Mouse (Mus musculus) lung, embryonic 15.5 days (tissue): ENCODE results near the gene Pak6. TPM values are rescaled to one million over a fixed set of nuclear protein-coding genes. Genes with fewer than 3 reads are reported as not detected.

Experiments
- ATAC-seq: fragments of 200-750 bp; cut with Nextera tagmentation; 2 replicates; pipeline ENCODE4 v1.8.0; 2017; ENCODE audit warnings: moderate number of reproducible peaks, borderline replicate concordance; ENCODE audit not compliant: low FRiP score, low TSS enrichment; ENCODE audit errors: extremely low read depth
- H3K27ac ChIP-seq: fragments of 300-500 bp; sonication (generic); 2 replicates; pipeline ENCODE4 v1.5.1; 2015; ENCODE audit warnings: moderate library complexity, mild to moderate bottlenecking, inconsistent platforms
- H3K27me3 ChIP-seq: fragments of 300-500 bp; sonication (generic); 2 replicates; pipeline ENCODE4 v1.6.1; 2015; ENCODE audit warnings: inconsistent platforms
- H3K36me3 ChIP-seq: fragments of 300-500 bp; sonication (generic); 2 replicates; pipeline ENCODE4 v1.6.1; 2015; ENCODE audit warnings: inconsistent platforms
- H3K4me1 ChIP-seq: fragments of 300-500 bp; sonication (generic); 2 replicates; pipeline ENCODE4 v1.6.1; 2015; ENCODE audit warnings: inconsistent platforms
- H3K4me2 ChIP-seq: fragments of 300-500 bp; sonication (generic); 2 replicates; pipeline ENCODE4 v1.6.1; 2015; ENCODE audit warnings: inconsistent platforms, mild to moderate bottlenecking, moderate library complexity
- H3K4me3 ChIP-seq: fragments of 300-500 bp; sonication (generic); 2 replicates; pipeline ENCODE4 v1.5.1; 2015; ENCODE audit warnings: mild to moderate bottlenecking, inconsistent platforms
- H3K9ac ChIP-seq: fragments of 300-500 bp; sonication (generic); 2 replicates; pipeline ENCODE4 v1.6.1; 2015; ENCODE audit warnings: inconsistent platforms
- H3K9me3 ChIP-seq: fragments of 300-500 bp; sonication (generic); 2 replicates; pipeline ENCODE4 v1.6.1; 2016; ENCODE audit warnings: inconsistent platforms
- WGBS: fragments of 180-500 bp; shearing (Covaris S2); methylation state at CpG from one replicate; pipeline ENCODE4 v1.1.7; 2015; 5-methylcytosine and 5-hydroxymethylcytosine counted together
- polyA plus RNA-seq: library from polyadenylated mRNA; unstranded; fragments of >200 nt; fragmentation: Nextera tagmentation; extraction: Ambion mirVana; gene quantifications from 2 replicates; pipeline ENCODE4 v1.2.1, GENCODE M21; 2015

Pak6 gene
- polyA plus RNA-seq, 1 experiment from 2014 or later, result 1.6 TPM

GRCm38 (mm10) chr2:118723693-118724486 is 60.8 kb downstream of the Pak6 start:
- Histone ChIP-seq H3K36me3 (no peaks in the 10 kb centered on the region), H3K27me3 (peaks cover 4% of the 10 kb centered on the region; the same call in 1 of the 2 replicates), H3K4me1 (peaks cover 17% of the 10 kb centered on the region), H3K4me2 (no peak overlapping the region), H3K9ac (no peak overlapping the region), H3K27ac (no peak overlapping the region), H3K4me3 (no peak overlapping the region), H3K9me3 (no peaks in the 10 kb centered on the region)
- ATAC-seq, result no peak
- 76% methylated on average over 15 of the region's 15 CpGs for WGBS

DNA sequence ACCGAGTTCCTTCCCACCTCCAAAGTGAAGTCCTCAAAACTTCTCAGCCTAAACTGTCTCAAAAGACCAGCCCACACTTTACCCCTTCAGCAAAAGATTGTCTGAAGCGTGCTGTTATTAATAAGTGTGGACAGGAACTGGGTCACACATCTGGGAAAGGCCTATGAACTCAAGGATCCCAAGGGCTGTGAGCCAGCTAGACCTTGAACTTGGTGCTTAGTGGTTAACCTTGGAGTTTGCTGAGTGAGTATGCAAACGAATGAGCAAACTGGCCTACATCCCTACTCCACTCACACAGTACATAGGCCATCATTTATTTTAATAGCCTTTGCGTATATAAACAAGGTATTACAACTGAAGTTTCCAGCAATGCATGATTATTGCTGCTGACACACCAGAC is 62.4 kb downstream of the Pak6 start:
- Histone ChIP-seq H3K27me3 (peaks cover 4% of the 10 kb centered on the region; the same call in 1 of the 2 replicates), H3K36me3 (no peaks in the 10 kb centered on the region), H3K4me1 (peaks cover 29% of the 10 kb centered on the region), H3K4me3 (no peak overlapping the region), H3K9me3 (no peaks in the 10 kb centered on the region), H3K27ac (no peak overlapping the region), H3K4me2 (no peak overlapping the region), H3K9ac (no peak overlapping the region)
- ATAC-seq, result no peak
- 71% methylated on average over 4 of the region's 4 CpGs for WGBS

DNA sequence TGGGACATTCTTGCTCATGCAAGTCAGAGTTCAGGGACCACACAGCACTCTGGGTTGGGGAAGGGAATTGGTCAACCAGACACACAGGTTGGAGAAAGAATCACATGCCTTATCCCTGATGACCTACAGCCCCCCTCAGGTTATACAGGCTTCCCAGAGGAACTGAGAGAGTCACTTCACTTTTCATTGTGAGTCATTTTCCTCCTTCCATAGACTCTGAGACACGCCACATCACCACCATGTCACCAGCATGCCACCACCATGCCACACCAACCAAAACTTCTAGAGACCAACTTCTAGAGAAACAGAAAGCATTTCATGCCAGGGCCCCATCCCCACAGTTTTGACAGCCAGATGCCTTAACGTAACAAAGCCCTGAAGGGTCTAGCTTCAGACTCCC is 63.8 kb downstream of the Pak6 start:
- Histone ChIP-seq H3K9me3 (no peaks in the 10 kb centered on the region), H3K4me2 (no peak overlapping the region), H3K4me1 (peaks cover 29% of the 10 kb centered on the region), H3K27me3 (peaks cover 6% of the 10 kb centered on the region; the same call in 1 of the 2 replicates), H3K4me3 (no peak overlapping the region), H3K27ac (no peak overlapping the region), H3K9ac (no peak overlapping the region), H3K36me3 (no peaks in the 10 kb centered on the region)
- no peak for ATAC-seq
- WGBS, result 82% methylated on average over 2 of the region's 2 CpGs

DNA sequence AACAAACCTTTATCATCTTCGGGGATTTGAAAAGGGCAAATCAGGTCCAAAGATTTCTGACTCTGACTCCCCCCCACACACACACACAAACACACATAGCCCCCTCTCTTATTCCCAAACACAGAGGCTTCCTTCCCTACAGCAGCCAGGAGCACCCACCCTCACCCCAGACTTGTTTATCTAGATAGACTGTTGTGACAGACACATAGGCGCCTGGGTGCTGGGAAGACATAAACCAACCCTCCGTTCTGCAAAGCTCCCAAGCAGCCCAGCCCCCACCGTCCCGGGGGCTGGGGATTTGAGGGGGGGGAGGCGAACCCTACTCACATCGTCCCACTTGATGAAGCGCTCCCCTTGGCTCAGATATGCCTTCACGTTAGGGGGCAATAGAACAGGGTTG is 64.8 kb downstream of the Pak6 start:
- peak; percentile 57; the same call in 1 of the 2 replicates for ATAC-seq
- no peaks in the 10 kb centered on the region for H3K36me3 ChIP-seq
- 9% methylated on average over 9 of the region's 9 CpGs for WGBS
- no peaks in the 10 kb centered on the region for H3K9me3 ChIP-seq
- peaks cover 29% of the 10 kb centered on the region for H3K4me1 ChIP-seq
- H3K4me3 ChIP-seq, result no peak overlapping the region
- H3K27me3 ChIP-seq, result peaks cover 14% of the 10 kb centered on the region; the same call in 1 of the 2 replicates
- no peak overlapping the region for H3K9ac ChIP-seq
- H3K4me2 ChIP-seq, result peak overlapping the region; percentile 37
- peak overlapping the region; percentile 67 for H3K27ac ChIP-seq

DNA sequence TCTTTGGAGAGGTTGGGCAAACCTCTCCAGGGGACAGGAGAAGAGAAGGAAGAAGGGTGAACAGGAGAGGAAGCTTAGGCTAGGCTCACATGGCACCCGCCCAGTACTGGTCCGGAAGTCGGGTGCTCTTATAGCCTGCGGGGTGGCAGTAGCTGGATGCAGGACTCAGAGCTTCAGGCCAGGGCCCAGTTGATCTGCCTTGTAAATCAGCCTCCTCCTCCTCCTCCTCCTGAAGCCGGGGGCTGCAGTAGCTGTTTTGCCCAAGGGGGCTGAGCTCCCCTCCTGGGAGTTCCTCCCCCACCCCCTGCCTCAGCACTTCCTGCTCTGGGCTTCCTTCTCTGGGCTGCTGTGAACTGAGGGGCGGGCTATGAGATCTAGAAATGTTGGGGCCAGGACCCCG is 65.2 kb downstream of the Pak6 start, which contains the start of gene Plcb2:
Gene Plcb2 (minus strand): TSS at position 102 of the 400 bp plus-strand sequence.
- Histone ChIP-seq H3K27me3 (peaks cover 19% of the 10 kb centered on the region; the same call in 1 of the 2 replicates), H3K36me3 (no peaks in the 10 kb centered on the region), H3K4me1 (peaks cover 29% of the 10 kb centered on the region), H3K9me3 (no peaks in the 10 kb centered on the region), H3K4me2 (peak within 1 kb of the TSS; percentile 37), H3K9ac (no peak within 1 kb of the TSS), H3K4me3 (no peak within 1 kb of the TSS), H3K27ac (peak within 1 kb of the TSS; percentile 67)
- ATAC-seq, result peak; percentile 69
- 10% methylated on average over 7 of the region's 7 CpGs for WGBS

DNA sequence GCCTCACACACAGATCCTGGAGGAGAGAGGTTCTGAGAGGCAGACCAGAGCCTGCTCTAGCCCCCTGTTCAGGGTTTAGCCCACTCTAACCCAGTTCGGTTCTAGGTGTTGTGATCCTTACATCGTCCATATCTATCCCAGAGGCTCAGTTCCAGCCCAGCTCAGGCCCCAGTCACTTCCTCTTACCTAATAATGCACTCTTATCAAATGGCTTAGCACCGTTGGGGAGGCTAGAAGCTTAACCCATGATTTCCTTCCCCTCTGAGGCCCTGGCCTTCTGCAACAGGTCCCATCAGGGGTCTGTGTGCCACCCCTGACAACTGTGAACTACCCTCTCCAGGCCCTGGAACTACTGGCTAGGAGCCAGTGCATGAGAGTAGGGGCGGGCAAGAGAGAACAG is 66.1 kb downstream of the Pak6 start:
- no peak for ATAC-seq
- Histone ChIP-seq H3K27me3 (peaks cover 27% of the 10 kb centered on the region; the same call in 1 of the 2 replicates), H3K4me2 (no peak overlapping the region), H3K9ac (no peak overlapping the region), H3K27ac (peak overlapping the region; percentile 67), H3K4me1 (peaks cover 29% of the 10 kb centered on the region), H3K4me3 (no peak overlapping the region), H3K9me3 (no peaks in the 10 kb centered on the region), H3K36me3 (no peaks in the 10 kb centered on the region)
- WGBS, result 39% methylated on average over 4 of the region's 4 CpGs

GRCm38 (mm10) chr2:118729816-118730621 is 66.9 kb downstream of the Pak6 start:
- Histone ChIP-seq H3K27me3 (peaks cover 30% of the 10 kb centered on the region; the same call in 1 of the 2 replicates), H3K9me3 (no peaks in the 10 kb centered on the region), H3K4me3 (no peak overlapping the region), H3K27ac (no peak overlapping the region), H3K9ac (no peak overlapping the region), H3K36me3 (no peaks in the 10 kb centered on the region), H3K4me2 (no peak overlapping the region), H3K4me1 (peaks cover 29% of the 10 kb centered on the region)
- no peak for ATAC-seq
- WGBS, result 20% methylated on average over 8 of the region's 8 CpGs

GRCm38 (mm10) chr2:118730622-118730915 is 67.5 kb downstream of the Pak6 start:
- WGBS, result 6% methylated on average over 3 of the region's 3 CpGs
- no peak overlapping the region for H3K4me2 ChIP-seq
- ATAC-seq, result peak; percentile 21; the same call in 1 of the 2 replicates
- H3K4me1 ChIP-seq, result peaks cover 29% of the 10 kb centered on the region
- H3K27ac ChIP-seq, result no peak overlapping the region
- no peak overlapping the region for H3K9ac ChIP-seq
- H3K27me3 ChIP-seq, result peaks cover 30% of the 10 kb centered on the region; the same call in 1 of the 2 replicates
- no peaks in the 10 kb centered on the region for H3K9me3 ChIP-seq
- H3K4me3 ChIP-seq, result no peak overlapping the region
- H3K36me3 ChIP-seq, result no peaks in the 10 kb centered on the region

GRCm38 (mm10) chr2:118731981-118732380 is 68.9 kb downstream of the Pak6 start:
- ATAC-seq, result no peak
- no peak overlapping the region for H3K27ac ChIP-seq
- H3K36me3 ChIP-seq, result no peaks in the 10 kb centered on the region
- no peak overlapping the region for H3K4me3 ChIP-seq
- no peak overlapping the region for H3K9ac ChIP-seq
- peaks cover 30% of the 10 kb centered on the region; the same call in 1 of the 2 replicates for H3K27me3 ChIP-seq
- WGBS, result 68% methylated on average over 5 of the region's 5 CpGs
- H3K4me1 ChIP-seq, result peaks cover 29% of the 10 kb centered on the region
- H3K4me2 ChIP-seq, result no peak overlapping the region
- H3K9me3 ChIP-seq, result no peaks in the 10 kb centered on the region

DNA sequence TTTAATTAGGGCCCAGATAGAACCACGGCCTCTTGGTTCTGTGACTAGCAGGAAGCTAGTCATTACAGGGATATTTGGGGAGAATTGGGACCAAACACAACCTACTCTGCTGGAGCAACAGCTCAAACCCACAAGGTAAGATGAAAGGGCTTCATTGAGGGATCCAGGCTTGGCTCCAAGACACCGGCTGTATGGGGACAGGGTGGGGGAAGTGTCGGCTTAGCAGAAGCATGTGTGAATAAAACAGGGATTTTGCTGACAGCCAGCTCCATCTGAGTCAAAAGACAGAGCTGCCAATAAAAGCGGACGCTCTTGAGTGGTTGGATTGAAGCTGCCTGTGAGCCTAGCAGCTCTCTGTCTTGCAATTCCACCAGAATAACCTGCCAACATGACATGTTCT is 70.2 kb downstream of the Pak6 start:
- Histone ChIP-seq H3K27me3 (peaks cover 30% of the 10 kb centered on the region; the same call in 1 of the 2 replicates), H3K9me3 (no peaks in the 10 kb centered on the region), H3K4me1 (peaks cover 18% of the 10 kb centered on the region), H3K9ac (no peak overlapping the region), H3K27ac (no peak overlapping the region), H3K4me3 (no peak overlapping the region), H3K4me2 (no peak overlapping the region), H3K36me3 (no peaks in the 10 kb centered on the region)
- ATAC-seq, result no peak
- 50% methylated on average over 5 of the region's 5 CpGs for WGBS

GRCm38 (mm10) chr2:118740341-118740740 is 77.2 kb downstream of the Pak6 start:
- H3K9ac ChIP-seq, result no peak overlapping the region
- no peak overlapping the region for H3K4me2 ChIP-seq
- no peaks in the 10 kb centered on the region for H3K36me3 ChIP-seq
- 46% methylated on average over 3 of the region's 3 CpGs for WGBS
- H3K4me1 ChIP-seq, result peaks cover 7% of the 10 kb centered on the region
- no peak for ATAC-seq
- H3K27me3 ChIP-seq, result peaks cover 17% of the 10 kb centered on the region
- H3K27ac ChIP-seq, result no peak overlapping the region
- H3K9me3 ChIP-seq, result no peaks in the 10 kb centered on the region
- no peak overlapping the region for H3K4me3 ChIP-seq

DNA sequence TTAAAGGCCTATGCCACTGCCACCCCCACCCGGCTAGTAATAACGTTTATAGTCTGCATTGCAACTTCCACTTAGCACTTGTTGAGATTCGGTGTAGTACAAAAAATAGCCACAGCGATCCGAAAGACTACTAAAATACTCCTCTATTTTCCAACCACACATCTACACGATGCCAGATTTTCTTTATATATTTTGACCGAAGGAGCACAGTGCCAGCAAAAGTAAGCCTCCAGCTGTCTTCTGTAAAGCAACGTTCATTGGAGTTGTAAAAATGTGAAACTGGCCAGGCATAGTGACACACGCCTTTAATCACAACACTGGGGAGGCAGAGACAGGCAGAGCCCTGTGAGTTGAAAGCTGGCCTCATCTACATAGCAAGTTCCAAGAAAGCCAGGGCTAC is 78.1 kb downstream of the Pak6 start:
- no peaks in the 10 kb centered on the region for H3K36me3 ChIP-seq
- peaks cover 8% of the 10 kb centered on the region for H3K4me1 ChIP-seq
- H3K27ac ChIP-seq, result no peak overlapping the region
- H3K9ac ChIP-seq, result no peak overlapping the region
- H3K4me3 ChIP-seq, result no peak overlapping the region
- H3K9me3 ChIP-seq, result no peaks in the 10 kb centered on the region
- ATAC-seq, result no peak
- 50% methylated on average over 9 of the region's 9 CpGs for WGBS
- H3K4me2 ChIP-seq, result no peak overlapping the region
- H3K27me3 ChIP-seq, result peaks cover 17% of the 10 kb centered on the region
